Mouse (Mus musculus) brain, adult 2 months (tissue): ENCODE results near the gene Clic1.

Experiments
- DNase-seq: peaks from one replicate; pipeline ENCODE4 v3.0.0; 2011; ENCODE audit warnings: low read depth, low spot score

Gene Clic1

GRCm38 (mm10) chr17:35045807-35046680 lies 3.7 kb upstream of the Clic1 start:
- DNase-seq, result no peak

- DNase-seq, result peak; percentile 98
These were observed 2.9 kb upstream of the Clic1 start, which contains the start of gene Msh5 for GRCm38 (mm10) chr17:35046681-35047455. Msh5 (minus strand) TSS chr17:35046745.

GRCm38 (mm10) chr17:35047688-35048087 lies 2.1 kb upstream of the Clic1 start:
- DNase-seq, result no peak

GRCm38 (mm10) chr17:35048149-35048931 lies 1.4 kb upstream of the Clic1 start:
- no peak for DNase-seq

GRCm38 (mm10) chr17:35048932-35049440 lies 780 bp upstream of the Clic1 start:
- no peak for DNase-seq

GRCm38 (mm10) chr17:35050126-35050750 lies 472 bp downstream of the Clic1 start:
- DNase-seq, result peak; percentile 29

- peak; percentile 77 for DNase-seq
These were observed 1.7 kb downstream of the Clic1 start for GRCm38 (mm10) chr17:35051156-35052086.

- no peak for DNase-seq
These were observed 2.6 kb downstream of the Clic1 start for GRCm38 (mm10) chr17:35052271-35052798.

GRCm38 (mm10) chr17:35055691-35056495 lies 6.1 kb downstream of the Clic1 start:
- no peak for DNase-seq

- DNase-seq, result no peak
These were observed 7.3 kb downstream of the Clic1 start for GRCm38 (mm10) chr17:35057090-35057489.

GRCm38 (mm10) chr17:35058316-35058715 lies 8.6 kb downstream of the Clic1 start:
- DNase-seq, result no peak

- peak; percentile 77 for DNase-seq
These were observed 9.4 kb downstream of the Clic1 start, which contains the start of gene Ddah2 for GRCm38 (mm10) chr17:35058911-35059892. Ddah2 (plus strand) TSS chr17:35059035.

GRCm38 (mm10) chr17:35060071-35060470 lies 10.3 kb downstream of the Clic1 start:
- DNase-seq, result no peak

GRCm38 (mm10) chr17:35060737-35061297 lies 11.1 kb downstream of the Clic1 start:
- no peak for DNase-seq

- DNase-seq, result no peak
These were observed 11.5 kb downstream of the Clic1 start for GRCm38 (mm10) chr17:35061299-35061698.

- DNase-seq, result peak; percentile 51
These were observed 13.7 kb downstream of the Clic1 start for GRCm38 (mm10) chr17:35063466-35063865.

- peak; percentile 72 for DNase-seq
These were observed 14.7 kb downstream of the Clic1 start for GRCm38 (mm10) chr17:35064378-35064877.
